Mouse (Mus musculus) liver, embryonic 14 days (tissue): ENCODE results near the gene Lck. TPM values are rescaled to one million over a fixed set of nuclear protein-coding genes. Genes with fewer than 3 reads are reported as not detected.

Experiments used
- polyA plus RNA-seq: library from polyadenylated mRNA; depleted of rRNA; stranded (reverse); fragments of >200 nt; gene quantifications from 2 replicates; pipeline ENCODE4 v1.2.3, GENCODE M21; 2012; rRNA removed

Lck gene
- polyA plus RNA-seq, result 3.2 and 3.7 TPM in 2 replicates

DNA sequence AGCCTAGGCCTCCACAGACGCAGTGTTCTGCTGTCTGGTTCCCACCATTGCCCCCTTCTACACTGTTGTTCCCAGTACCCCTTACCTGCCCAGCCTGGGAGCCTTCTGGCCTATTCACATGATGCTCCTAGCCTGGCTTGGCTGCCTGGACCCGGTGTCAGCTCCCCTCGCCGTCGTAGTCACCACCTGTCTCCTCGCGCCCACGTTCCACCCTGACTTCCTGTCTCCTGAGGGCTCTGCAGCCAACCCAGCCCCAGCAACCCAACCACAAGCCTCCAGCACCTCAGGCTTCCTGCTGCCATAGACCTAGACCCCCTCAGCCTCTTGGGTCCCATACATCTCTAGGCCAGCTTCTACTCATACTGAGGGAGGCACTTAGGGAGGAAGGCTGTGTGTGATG, at the start of gene Lck:
Gene Lck (minus strand): TSS at position 212 of the 400 bp plus-strand sequence.

DNA sequence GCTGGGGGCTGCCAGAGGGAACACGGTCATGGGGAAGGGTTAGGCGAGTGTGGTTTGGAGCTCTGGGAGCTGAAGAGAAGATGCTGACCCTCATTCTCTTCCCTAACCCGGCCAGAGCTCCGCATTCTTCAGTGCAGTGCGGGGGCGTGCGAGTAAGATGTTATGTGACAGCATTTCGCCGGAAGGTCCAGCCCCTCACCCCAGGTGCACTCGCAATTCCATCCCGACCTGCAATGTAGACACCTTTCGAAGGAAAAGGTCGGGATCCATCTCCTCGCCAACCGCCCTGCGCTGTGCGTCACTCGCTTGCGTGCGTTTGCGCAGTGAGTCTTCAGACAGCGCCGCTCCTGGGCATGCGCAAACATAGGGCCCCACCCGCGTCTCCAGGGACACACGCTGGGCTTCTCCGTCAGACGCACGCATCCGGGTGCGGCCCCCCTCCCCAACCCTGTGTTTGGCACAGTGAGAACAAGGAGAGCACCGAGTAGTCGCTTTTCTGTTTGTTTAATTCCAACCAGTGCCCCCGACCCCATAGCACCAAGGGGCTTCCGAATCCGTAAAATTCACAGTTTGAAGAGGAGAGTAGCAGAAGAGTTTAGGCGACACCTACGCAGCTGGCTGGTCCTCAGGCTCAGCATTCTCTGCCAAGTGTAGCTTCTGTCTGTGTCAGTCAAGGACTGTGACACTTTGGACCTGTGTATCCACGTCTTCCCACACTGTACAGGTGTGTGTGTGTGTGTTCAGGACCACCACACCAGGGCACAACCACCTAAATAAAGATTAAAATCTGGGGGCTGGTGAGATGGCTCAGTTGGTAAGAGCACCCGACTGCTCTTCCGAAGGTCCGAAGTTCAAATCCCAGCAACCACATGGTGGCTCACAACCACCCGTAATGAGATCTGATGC, 45.6 kb upstream of the Lck start, which contains the start of gene Iqcc:
Gene Iqcc (minus strand): TSS at position 314 of the 906 bp plus-strand sequence.

GRCm38 (mm10) chr4:129614093-129614492, 40.7 kb upstream of the Lck start, which contains the start of gene Dcdc2b:
Gene Dcdc2b, minus strand, starts transcription at chr4:129614257.

DNA sequence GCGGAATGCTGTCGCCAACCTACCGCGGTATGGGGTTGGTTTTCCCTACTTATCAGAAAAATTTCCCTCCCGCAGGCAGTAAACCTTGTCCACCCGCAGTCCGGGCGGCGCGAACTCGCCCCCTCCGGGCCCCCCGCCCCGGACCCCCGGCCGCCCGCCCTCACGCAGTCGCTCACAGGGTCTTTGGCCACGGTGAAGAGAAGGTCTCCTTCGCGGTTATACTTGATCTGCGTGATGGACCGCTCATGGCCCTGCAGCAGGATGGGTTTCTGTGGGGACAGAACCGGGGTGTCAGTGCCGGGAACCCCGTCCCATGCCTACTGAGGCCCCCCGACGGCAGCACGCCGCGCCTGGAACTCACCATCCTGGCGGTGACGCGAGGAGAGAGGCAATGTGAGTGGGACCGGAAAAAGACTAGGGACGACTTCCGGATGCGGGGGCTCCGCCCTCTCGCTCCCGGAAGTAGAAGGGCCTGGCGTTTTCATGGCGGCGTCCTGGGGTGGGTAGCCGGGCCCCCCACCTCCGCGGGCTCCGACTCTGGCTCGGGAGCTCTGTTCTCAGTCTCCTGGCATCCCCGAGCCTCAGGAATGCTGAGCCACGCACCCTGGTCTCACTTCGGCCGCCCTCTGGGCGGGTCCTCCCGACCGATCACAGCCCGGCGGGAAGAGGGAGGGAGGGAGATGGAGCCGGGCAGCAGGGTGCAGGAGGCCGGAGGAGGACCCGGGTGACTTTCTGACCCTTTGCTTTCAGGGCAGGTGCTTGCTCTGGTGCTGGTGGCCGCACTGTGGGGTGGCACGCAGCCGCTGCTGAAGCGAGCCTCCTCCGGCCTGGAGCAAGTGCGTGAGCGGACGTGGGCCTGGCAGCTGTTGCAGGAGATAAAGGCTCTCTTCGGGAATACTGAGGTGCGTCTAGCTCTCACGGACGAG, 27.1 kb upstream of the Lck start, which contains the start of the genes Eif3i and Tmem234:
Gene Eif3i (minus strand): TSS at position 416 of the 926 bp plus-strand sequence.
Gene Tmem234 (plus strand): TSS at position 436 of the 926 bp plus-strand sequence.

DNA sequence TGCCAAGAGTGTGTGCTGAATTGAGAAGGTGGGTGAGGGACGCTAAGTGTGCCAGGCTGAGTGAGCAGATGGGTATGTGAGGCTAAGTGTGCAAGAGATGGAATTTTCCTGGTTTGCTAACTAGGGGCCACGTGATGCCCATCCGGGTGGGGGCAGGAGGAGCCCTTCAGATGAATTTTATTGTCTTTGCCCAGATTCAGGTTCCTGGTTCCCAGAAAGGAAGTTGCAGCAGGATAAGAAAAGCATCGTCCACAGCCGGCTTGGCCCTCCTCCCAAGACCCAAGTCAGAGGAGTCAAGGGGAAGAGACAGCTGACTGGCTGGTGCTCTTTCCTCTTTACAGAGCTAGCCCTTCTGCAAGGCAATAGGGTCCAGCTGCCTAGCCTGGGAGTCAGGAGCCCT, 5.0 kb upstream of the Lck start, which contains the start of gene Fam167b:
Gene Fam167b (minus strand): TSS at position 84 of the 400 bp plus-strand sequence.

DNA sequence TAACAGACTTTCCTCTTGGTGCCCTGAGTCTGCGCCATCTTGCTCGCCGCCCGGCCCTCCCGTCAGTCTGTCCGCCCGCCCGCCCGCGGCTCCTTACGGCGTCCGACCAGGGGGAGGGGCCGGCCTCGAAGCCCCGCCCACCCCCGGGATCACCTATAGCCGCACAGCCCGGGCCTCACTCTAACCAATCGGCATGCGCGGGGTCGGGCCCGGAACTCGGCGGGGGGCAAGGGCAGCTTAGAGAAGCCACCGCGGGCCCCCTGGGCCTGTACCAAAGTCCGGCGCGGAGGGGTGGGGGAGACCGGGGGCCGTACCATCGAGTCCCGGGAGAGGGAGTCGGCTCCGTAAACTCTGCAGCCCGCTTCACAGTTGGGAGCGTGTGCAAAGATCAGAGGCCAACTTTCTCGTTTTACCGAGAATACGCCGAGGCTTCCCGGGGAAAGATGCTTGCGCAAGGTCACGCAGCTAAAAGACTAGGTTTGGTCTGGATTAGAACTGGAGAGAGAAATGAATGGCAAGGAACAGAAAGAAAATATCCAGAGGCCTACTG, 30.8 kb downstream of the Lck start, which contains the start of gene Hdac1:
Gene Hdac1 (minus strand): TSS at position 122 of the 550 bp plus-strand sequence.

DNA sequence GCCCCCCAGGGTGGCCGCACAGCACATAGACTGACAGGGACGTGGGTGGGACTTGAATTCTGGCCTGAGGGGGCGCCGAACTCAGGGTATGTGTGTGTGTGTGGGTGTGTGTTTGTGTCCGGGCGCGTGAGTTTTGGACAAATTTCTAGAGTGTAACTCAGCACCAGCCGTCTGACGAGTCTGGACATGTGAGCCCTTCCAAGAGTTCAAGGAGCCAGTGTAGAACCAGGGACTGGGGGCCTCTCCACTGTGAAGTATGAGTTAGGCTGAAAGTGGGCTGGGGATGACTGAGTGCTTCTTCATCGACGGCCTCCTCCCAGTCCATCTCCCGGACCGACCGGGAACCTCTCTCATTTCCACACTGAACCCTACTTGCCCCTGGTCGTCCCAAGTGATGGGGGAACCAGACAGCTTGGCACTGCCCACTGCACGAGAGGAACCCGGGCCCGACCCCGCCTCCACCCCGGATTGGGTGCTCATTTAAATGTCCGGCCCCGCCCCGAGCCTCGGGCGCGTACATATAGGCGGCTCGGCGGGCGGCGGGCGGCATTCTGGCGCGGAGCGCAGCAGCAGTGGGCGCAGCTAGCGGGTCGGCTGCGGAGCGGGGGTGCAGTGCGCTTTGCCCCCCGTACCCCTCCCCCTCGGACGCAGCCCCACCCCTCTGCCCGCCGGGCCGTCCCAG, 60.2 kb downstream of the Lck start, which contains the start of gene Marcksl1:
Gene Marcksl1 (plus strand): TSS at position 496 of the 682 bp plus-strand sequence.

Other genes with a start within 250 kb of the Lck start
- gene Rbbp4, start 238.3 kb downstream of the Lck start, polyA plus RNA-seq, result 57.7 and 70.3 TPM in 2 replicates
- 27.2 and 29.5 TPM in 2 replicates for gene Zbtb8os, start 237.9 kb downstream of the Lck start, polyA plus RNA-seq
- gene Zbtb8a, start 195.5 kb downstream of the Lck start, polyA plus RNA-seq, result 1.9 and 2.2 TPM in 2 replicates
- 0.31 and 0.50 TPM in 2 replicates for gene Zbtb8b, start 132.8 kb downstream of the Lck start, polyA plus RNA-seq
- 26.5 and 36.7 TPM in 2 replicates for gene Bsdc1, start 112.1 kb downstream of the Lck start, polyA plus RNA-seq
- gene Tssk3, start 82.6 kb downstream of the Lck start, polyA plus RNA-seq, result not detected in 2 replicates
- gene Fam229a, start 82.5 kb downstream of the Lck start, polyA plus RNA-seq, result 0.12 and 0.44 TPM in 2 replicates
- 33.7 and 37.5 TPM in 2 replicates for gene Marcksl1, start 60.1 kb downstream of the Lck start, polyA plus RNA-seq
- 75.0 and 86.9 TPM in 2 replicates for gene Hdac1, start 30.9 kb downstream of the Lck start, polyA plus RNA-seq
- gene Fam167b, start 4.9 kb upstream of the Lck start, polyA plus RNA-seq, result 6.9 and 7.3 TPM in 2 replicates
- gene Eif3i, start 27.0 kb upstream of the Lck start, polyA plus RNA-seq, result 202 and 237 TPM in 2 replicates
- 78.8 and 89.5 TPM in 2 replicates for gene Tmem234, start 27.0 kb upstream of the Lck start, polyA plus RNA-seq
- gene Dcdc2b, start 40.6 kb upstream of the Lck start, polyA plus RNA-seq, result 0.07 and 0.20 TPM in 2 replicates
- gene Iqcc, start 45.5 kb upstream of the Lck start, polyA plus RNA-seq, result 8.3 and 8.4 TPM in 2 replicates
- 12.6 and 13.1 TPM in 2 replicates for gene Ccdc28b, start 50.3 kb upstream of the Lck start, polyA plus RNA-seq
- 15.6 and 18.5 TPM in 2 replicates for gene Txlna, start 67.4 kb upstream of the Lck start, polyA plus RNA-seq
- gene Kpna6, start 99.1 kb upstream of the Lck start, polyA plus RNA-seq, result 9.8 and 11.6 TPM in 2 replicates
- gene Tmem39b, start 123.2 kb upstream of the Lck start, polyA plus RNA-seq, result 7.4 and 8.6 TPM in 2 replicates
- 13.9 and 19.8 TPM in 2 replicates for gene Khdrbs1, start 168.7 kb upstream of the Lck start, polyA plus RNA-seq
- gene Ptp4a2, start 237.6 kb upstream of the Lck start, polyA plus RNA-seq, result 41.3 and 49.6 TPM in 2 replicates